Mouse (Mus musculus): Measurements from ENCODE around the gene Pros1. TPM values are rescaled to one million over a fixed set of nuclear protein-coding genes. Genes with fewer than 3 reads are reported as not detected.
A peak's percentile ranks its signal among the peaks of the same experiment; 100 is the strongest.

Pros1 gene
- polyA plus RNA-seq, 1 experiment from 2014 or later = 28.0 TPM

DNA sequence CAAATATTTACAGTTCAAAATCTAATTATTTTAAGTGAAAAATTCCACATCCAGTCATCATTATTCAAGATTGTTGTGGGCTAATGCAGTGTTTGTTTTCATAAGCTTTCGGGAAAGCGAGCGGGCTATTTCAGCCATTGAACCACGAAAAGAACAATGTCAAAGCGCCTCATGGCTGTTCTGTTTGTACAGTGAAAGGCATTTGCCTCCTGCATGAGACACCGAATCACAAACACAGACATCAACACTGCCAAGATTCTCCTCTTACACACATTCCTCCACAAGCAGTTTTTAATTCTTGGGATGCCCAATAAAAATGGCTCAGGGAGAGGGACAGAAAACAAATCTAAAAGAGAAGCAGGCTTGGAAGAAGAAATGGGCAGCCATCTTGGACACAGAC lies 20.0 kb downstream of the Pros1 start:
- Histone ChIP-seq H3K36me3 (no peaks in the 10 kb centered on the region), H3K27ac (no peak overlapping the region), H3K27me3 (replicated peaks) (no peaks in the 10 kb centered on the region), H3K4me1 (replicated peaks) (no peaks in the 10 kb centered on the region), H3K4me3 (replicated peaks) (no peak overlapping the region), H3K9me3 (no peaks in the 10 kb centered on the region), H3K9ac (no peak overlapping the region), H3K4me2 (replicated peaks) (no peak overlapping the region)
- WGBS = 68% methylated on average over 6 of the region's 6 CpGs
- no peak for ATAC-seq

DNA sequence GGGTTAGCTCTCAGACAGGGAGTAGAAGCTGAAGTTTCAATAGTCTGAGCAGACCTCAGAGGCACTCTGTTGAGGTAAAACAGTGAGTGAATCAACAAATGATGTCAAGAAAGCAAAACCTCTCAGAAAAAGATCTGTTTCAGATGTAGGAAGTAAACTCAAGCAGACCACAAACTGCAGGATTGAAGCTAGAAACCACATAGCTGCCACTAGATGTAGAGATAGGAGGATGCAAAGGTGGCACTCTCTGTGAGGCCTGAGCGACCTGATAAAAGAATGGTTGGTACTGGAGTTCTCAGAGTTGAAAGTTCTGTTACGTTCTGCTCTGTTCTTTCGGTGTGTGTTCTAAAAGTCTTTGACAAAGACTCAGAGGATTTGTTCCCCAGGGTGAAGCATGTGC lies 41.7 kb downstream of the Pros1 start:
- no peaks in the 10 kb centered on the region for H3K27me3 ChIP-seq (replicated peaks)
- H3K4me1 ChIP-seq (replicated peaks) = no peaks in the 10 kb centered on the region
- no peak overlapping the region for H3K4me3 ChIP-seq (replicated peaks)
- no peaks in the 10 kb centered on the region for H3K9me3 ChIP-seq
- 90% methylated on average over 3 of the region's 3 CpGs for WGBS
- no peaks in the 10 kb centered on the region for H3K36me3 ChIP-seq
- no peak overlapping the region for H3K9ac ChIP-seq
- no peak for ATAC-seq
- H3K4me2 ChIP-seq (replicated peaks) = no peak overlapping the region
- no peak overlapping the region for H3K27ac ChIP-seq

DNA sequence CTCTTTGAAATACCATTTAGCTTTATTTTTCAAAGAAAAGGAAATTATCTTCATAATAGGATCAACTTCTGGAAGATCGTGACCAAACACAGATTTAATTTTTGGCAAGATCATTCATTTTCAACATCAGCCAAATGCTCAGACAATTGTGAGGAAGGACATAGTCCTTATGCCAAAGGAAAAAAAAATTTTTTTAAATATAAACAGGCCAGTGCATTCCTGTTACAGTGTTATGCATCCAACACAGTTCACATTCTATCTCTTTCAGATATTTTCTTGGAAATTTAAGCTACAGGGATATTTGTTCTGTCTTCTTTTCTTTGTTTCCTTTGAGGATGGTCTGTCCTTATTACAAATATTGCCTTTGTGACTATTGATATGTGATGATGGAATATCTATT lies 57.3 kb downstream of the Pros1 start:
- ATAC-seq = no peak
- Histone ChIP-seq H3K4me3 (replicated peaks) (no peak overlapping the region), H3K27me3 (replicated peaks) (no peaks in the 10 kb centered on the region), H3K36me3 (no peaks in the 10 kb centered on the region), H3K27ac (no peak overlapping the region), H3K4me1 (replicated peaks) (no peaks in the 10 kb centered on the region), H3K9ac (no peak overlapping the region), H3K4me2 (replicated peaks) (no peak overlapping the region), H3K9me3 (no peaks in the 10 kb centered on the region)
- WGBS = 59% methylated on average over 1 of the region's 1 CpGs

DNA sequence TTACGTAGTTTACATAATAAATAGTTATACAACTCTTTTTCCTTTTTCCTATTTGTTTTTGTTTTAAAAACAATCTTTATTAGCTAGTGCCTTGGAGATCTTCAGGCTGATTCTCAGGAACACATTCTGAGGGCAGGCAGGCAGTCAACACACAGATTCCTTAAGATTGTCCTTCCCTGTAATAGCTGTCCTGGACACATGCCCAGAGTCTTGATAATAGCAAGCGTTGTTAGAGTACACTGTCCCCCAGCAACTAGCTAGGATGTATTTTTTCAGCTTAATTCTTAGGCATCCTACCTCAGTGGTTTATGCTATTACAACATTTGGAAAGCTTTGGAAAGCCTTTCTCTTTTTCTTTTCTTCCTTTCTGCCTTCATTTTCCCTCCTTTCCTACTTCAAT lies 58.1 kb downstream of the Pros1 start:
- Histone ChIP-seq H3K4me1 (replicated peaks) (no peaks in the 10 kb centered on the region), H3K36me3 (no peaks in the 10 kb centered on the region), H3K27me3 (replicated peaks) (no peaks in the 10 kb centered on the region), H3K9me3 (no peaks in the 10 kb centered on the region), H3K4me2 (replicated peaks) (no peak overlapping the region), H3K4me3 (replicated peaks) (no peak overlapping the region), H3K9ac (no peak overlapping the region), H3K27ac (no peak overlapping the region)
- WGBS = 59% methylated on average over 2 of the region's 2 CpGs
- no peak for ATAC-seq

DNA sequence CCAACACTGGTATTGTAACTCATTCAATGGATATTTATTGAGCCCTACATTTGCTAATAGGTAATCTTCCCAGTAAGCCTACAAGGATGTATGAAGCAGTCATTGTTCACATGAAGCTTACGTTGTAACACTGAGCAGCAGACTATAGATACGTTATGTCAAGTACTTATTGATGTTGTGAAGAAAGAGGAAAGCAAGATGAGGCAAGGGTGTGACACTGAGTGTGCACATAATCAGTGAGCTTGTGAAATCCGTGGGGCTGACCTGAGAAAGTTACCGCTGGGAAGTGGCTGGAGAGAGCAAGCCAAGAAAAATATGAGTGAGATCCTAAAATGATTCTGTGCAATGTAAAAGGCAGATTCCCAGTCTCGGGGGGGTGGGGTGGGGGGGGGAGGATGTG lies 61.4 kb downstream of the Pros1 start:
- H3K4me1 ChIP-seq (replicated peaks) = no peaks in the 10 kb centered on the region
- H3K27me3 ChIP-seq (replicated peaks) = no peaks in the 10 kb centered on the region
- no peak overlapping the region for H3K4me3 ChIP-seq (replicated peaks)
- ATAC-seq = no peak
- no peak overlapping the region for H3K9ac ChIP-seq
- no peak overlapping the region for H3K27ac ChIP-seq
- no peaks in the 10 kb centered on the region for H3K9me3 ChIP-seq
- no peak overlapping the region for H3K4me2 ChIP-seq (replicated peaks)
- 84% methylated on average over 5 of the region's 5 CpGs for WGBS
- H3K36me3 ChIP-seq = no peaks in the 10 kb centered on the region

DNA sequence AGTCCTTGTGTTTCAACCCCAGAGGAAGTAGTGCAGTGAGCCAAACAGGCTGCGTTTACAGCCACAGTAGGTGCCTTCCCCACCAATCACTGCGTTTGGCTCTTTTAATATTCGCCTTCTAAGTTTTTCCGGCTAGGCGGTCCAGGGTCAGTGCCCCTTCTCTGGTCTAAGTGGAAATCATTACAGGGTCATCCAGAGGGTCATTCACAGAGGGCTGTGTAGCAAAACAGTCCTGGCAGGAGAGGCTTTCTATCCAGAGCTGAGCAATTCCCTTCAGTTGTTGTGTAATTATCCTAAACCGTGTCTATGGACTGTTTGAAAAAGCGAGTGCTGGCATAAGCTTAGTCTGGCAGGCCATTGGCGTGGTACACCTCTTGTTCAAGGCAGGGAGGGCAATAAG lies 68.1 kb downstream of the Pros1 start:
- Histone ChIP-seq H3K4me2 (replicated peaks) (no peak overlapping the region), H3K9me3 (no peaks in the 10 kb centered on the region), H3K36me3 (no peaks in the 10 kb centered on the region), H3K27ac (no peak overlapping the region), H3K27me3 (replicated peaks) (no peaks in the 10 kb centered on the region), H3K4me1 (replicated peaks) (no peaks in the 10 kb centered on the region), H3K9ac (no peak overlapping the region), H3K4me3 (replicated peaks) (no peak overlapping the region)
- no peak for ATAC-seq
- 44% methylated on average over 8 of the region's 8 CpGs for WGBS

DNA sequence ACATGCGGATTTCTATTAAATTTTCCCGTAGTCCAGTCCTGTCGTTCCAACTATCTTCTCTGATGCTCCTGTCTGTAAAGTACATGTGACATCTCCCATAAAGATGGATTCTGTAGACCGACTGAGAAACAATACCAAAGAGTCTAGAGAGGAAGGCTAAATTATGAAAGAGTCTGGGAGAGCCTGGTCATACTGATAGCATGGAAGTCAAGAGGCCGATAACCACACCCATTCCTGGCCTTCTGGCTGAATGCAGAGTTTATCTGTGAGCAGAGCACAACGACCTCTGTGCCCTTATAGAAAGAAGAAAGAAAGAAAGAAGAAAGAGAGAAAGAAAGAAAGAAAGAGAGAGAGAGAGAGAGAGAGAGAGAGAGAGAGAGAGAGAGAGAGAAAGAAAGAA lies 77.2 kb downstream of the Pros1 start:
- no peak for ATAC-seq
- no peaks in the 10 kb centered on the region for H3K36me3 ChIP-seq
- H3K9me3 ChIP-seq = no peaks in the 10 kb centered on the region
- H3K9ac ChIP-seq = no peak overlapping the region
- H3K4me1 ChIP-seq (replicated peaks) = no peaks in the 10 kb centered on the region
- H3K4me2 ChIP-seq (replicated peaks) = no peak overlapping the region
- no peak overlapping the region for H3K27ac ChIP-seq
- no peak overlapping the region for H3K4me3 ChIP-seq (replicated peaks)
- no peaks in the 10 kb centered on the region for H3K27me3 ChIP-seq (replicated peaks)
- 84% methylated on average over 6 of the region's 6 CpGs for WGBS

DNA sequence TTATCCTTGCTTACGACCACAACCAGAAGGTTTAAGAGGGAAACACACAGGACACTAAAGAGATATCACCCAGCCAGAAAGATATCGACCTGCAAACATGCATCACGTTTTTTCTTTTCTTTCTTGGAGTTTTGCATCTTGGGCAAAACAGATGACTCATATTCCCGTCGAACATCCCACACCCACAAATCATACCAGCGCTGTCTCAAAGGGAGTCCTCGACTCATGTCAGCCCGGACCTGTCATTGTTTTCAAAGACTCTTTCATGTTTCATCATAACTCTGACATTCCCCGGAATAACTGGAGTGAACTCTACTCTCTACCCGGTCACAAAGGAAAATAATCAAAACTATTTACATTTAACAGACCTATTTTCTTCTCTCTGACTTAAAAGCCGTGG lies 82.2 kb downstream of the Pros1 start:
- no peak for ATAC-seq
- WGBS = 69% methylated on average over 11 of the region's 11 CpGs
- Histone ChIP-seq H3K4me1 (replicated peaks) (no peaks in the 10 kb centered on the region), H3K27ac (no peak overlapping the region), H3K27me3 (replicated peaks) (no peaks in the 10 kb centered on the region), H3K9me3 (no peaks in the 10 kb centered on the region), H3K9ac (no peak overlapping the region), H3K4me3 (replicated peaks) (no peak overlapping the region), H3K4me2 (replicated peaks) (no peak overlapping the region), H3K36me3 (no peaks in the 10 kb centered on the region)

DNA sequence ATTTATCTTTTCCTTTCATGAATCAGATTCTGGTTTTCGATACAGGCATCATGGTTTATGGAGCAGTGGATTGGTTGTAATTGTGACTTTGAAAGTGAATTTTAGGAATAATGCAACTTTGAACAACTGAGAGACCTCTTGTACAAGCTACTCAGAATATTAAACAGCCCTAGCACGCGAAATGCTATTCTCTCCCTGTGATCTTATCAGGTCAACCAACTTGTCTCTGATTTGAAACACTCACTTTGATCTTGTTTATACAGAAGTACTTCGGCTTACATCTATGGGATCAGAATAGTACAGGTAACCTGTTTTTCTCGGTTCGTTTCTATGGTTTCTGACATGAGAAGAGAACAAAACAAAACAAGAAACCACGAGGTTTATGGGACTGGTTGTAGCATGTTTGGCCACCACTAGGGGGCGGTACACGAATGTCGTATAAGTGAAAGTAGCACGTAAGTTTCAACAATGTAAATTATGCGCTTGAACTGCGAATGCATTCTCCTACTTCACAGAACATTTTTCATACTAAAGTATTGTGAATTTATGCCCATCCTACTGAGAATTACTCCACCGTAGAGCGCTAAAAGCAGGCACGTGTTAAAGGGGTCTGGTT lies 86.4 kb downstream of the Pros1 start:
- H3K4me2 ChIP-seq (replicated peaks) = peak overlapping the region; percentile 43; the same call in 1 of the 2 replicates
- H3K4me1 ChIP-seq (replicated peaks) = no peaks in the 10 kb centered on the region
- H3K9me3 ChIP-seq = no peaks in the 10 kb centered on the region
- H3K27ac ChIP-seq = no peak overlapping the region
- ATAC-seq = peak; percentile 80
- WGBS = 23% methylated on average over 16 of the region's 16 CpGs
- no peak overlapping the region for H3K9ac ChIP-seq
- H3K36me3 ChIP-seq = no peaks in the 10 kb centered on the region
- H3K27me3 ChIP-seq (replicated peaks) = no peaks in the 10 kb centered on the region
- no peak overlapping the region for H3K4me3 ChIP-seq (replicated peaks)

DNA sequence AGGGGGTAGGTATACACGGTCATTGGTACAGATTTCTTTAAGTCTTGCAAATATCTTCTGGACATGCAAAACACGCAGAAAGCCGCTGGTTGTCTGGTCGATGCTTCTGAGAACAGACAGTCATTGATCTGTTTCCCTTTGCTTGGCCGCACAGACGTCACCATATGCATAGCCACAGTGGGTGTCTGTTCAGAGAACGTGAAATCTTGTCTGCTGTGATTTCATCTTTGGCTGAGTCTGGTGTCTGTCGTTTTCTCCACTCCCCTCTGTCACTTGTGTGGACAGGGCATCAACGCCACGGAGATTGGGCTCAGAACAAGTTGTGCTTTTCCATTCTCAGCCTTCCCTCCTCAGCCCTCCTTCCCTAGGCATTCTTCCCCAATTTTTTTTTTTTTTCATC lies 87.7 kb downstream of the Pros1 start:
- 67% methylated on average over 10 of the region's 10 CpGs for WGBS
- no peak for ATAC-seq

DNA sequence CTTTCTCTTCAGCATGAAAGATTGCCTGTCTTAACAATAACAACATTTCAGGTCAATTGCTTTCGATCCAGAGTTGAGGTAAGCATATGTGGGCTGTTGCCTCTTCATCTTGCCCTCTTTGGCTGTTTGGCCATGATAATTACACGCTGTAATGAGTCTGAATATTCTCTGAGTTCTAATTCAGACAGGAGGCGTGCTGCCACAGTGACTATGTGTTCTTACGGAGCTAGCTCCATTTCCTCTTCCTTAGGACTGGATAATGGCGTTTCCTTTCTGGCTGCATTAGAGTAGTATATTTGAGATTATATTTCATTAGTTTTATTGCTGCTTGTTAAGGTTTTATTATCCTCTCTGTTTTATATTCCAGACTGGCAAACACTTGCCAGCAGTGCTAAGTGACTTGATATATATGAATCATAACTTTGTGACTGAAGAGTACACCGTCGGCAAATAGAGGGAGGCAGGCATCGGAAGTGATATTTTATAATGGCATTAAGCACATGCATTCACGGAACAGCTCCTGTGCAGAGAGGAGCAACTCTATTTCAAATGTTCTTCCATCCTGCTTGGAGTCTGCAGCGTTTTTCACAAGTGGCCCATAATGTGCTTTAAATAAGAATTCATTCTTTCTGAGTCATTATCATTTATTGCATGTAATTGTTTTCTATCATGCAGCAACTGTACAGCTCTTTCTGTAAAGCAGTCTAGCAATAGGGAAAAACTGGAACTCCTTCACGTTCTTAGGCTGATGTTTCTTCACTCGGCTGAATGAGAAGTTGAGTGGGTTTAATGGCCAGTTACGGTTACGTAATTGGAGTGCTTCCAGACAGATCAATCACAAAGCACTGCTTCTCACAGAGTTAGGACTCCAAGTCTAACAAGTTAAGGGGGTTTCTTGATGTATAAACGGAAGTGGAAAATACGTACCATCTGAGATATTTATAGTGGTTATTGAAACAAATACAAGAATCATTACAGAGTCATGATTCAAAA lies 88.6 kb downstream of the Pros1 start:
- no peaks in the 10 kb centered on the region for H3K27me3 ChIP-seq (replicated peaks)
- H3K4me1 ChIP-seq (replicated peaks) = no peaks in the 10 kb centered on the region
- H3K36me3 ChIP-seq = no peaks in the 10 kb centered on the region
- H3K9ac ChIP-seq = no peak overlapping the region
- WGBS = 53% methylated on average over 16 of the region's 16 CpGs
- no peak for ATAC-seq
- H3K9me3 ChIP-seq = no peaks in the 10 kb centered on the region
- no peak overlapping the region for H3K27ac ChIP-seq
- no peak overlapping the region for H3K4me3 ChIP-seq (replicated peaks)
- H3K4me2 ChIP-seq (replicated peaks) = no peak overlapping the region

More for the DNA sequence above, 87.7 kb downstream of the Pros1 start:
- H3K9me3 ChIP-seq = no peaks in the 10 kb centered on the region
- no peak overlapping the region for H3K27ac ChIP-seq
- H3K36me3 ChIP-seq = no peaks in the 10 kb centered on the region
- no peak overlapping the region for H3K4me3 ChIP-seq (replicated peaks)
- no peak overlapping the region for H3K9ac ChIP-seq
- no peaks in the 10 kb centered on the region for H3K4me1 ChIP-seq (replicated peaks)
- no peaks in the 10 kb centered on the region for H3K27me3 ChIP-seq (replicated peaks)
- H3K4me2 ChIP-seq (replicated peaks) = no peak overlapping the region

DNA sequence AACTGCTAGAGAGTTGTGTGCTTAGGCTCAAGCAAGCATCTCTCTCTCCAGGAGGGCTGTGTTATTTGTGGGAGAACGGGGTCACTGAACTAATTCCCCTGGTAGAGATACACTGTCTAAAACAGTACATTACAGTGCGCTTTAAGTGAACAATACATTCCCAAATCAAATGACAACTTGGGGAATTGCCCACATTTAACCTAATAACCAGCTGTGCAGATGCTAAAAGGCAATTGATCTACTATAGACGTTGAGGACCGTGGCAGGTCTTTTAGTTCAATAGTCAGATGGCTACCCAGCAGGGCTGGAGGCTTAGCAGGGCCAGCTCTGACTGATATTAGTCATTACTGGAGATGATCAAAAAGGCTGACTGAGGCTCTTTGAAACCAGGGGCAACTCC lies 104.4 kb downstream of the Pros1 start:
- H3K4me3 ChIP-seq (replicated peaks) = no peak overlapping the region
- H3K27ac ChIP-seq = no peak overlapping the region
- H3K27me3 ChIP-seq (replicated peaks) = no peaks in the 10 kb centered on the region
- H3K4me1 ChIP-seq (replicated peaks) = no peaks in the 10 kb centered on the region
- no peak for ATAC-seq
- H3K36me3 ChIP-seq = no peaks in the 10 kb centered on the region
- H3K9me3 ChIP-seq = no peaks in the 10 kb centered on the region
- H3K4me2 ChIP-seq (replicated peaks) = no peak overlapping the region
- H3K9ac ChIP-seq = no peak overlapping the region
- WGBS = 70% methylated on average over 4 of the region's 4 CpGs

DNA sequence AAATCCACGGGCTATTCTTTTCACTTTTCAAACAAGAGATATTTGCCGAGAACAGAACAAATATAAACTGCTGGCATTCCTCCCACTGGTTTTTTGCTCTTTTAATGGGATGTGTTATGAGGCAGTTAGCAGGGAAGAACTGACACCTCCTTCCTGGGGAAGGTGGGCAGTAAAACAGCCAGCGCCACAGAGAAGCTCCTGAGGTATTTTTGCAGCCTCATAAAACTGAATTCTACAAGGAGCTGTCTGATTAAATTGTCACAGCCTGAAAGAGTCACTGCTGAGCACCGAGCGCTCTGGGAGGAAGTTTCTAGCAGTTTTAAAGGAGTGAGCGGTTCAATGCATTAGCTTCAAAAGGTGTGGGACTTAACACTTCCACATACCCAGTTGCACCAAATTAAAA lies 110.3 kb downstream of the Pros1 start:
- ATAC-seq = no peak
- H3K4me2 ChIP-seq (replicated peaks) = no peak overlapping the region
- H3K27me3 ChIP-seq (replicated peaks) = no peaks in the 10 kb centered on the region
- WGBS = 41% methylated on average over 6 of the region's 6 CpGs
- no peaks in the 10 kb centered on the region for H3K4me1 ChIP-seq (replicated peaks)
- no peaks in the 10 kb centered on the region for H3K9me3 ChIP-seq
- H3K36me3 ChIP-seq = no peaks in the 10 kb centered on the region
- H3K27ac ChIP-seq = no peak overlapping the region
- H3K4me3 ChIP-seq (replicated peaks) = no peak overlapping the region
- no peak overlapping the region for H3K9ac ChIP-seq

All from intestine, embryonic 15.5 days (tissue).